ENCODE assay signal across 23 mouse cellular contexts in the genomic region with DNA sequence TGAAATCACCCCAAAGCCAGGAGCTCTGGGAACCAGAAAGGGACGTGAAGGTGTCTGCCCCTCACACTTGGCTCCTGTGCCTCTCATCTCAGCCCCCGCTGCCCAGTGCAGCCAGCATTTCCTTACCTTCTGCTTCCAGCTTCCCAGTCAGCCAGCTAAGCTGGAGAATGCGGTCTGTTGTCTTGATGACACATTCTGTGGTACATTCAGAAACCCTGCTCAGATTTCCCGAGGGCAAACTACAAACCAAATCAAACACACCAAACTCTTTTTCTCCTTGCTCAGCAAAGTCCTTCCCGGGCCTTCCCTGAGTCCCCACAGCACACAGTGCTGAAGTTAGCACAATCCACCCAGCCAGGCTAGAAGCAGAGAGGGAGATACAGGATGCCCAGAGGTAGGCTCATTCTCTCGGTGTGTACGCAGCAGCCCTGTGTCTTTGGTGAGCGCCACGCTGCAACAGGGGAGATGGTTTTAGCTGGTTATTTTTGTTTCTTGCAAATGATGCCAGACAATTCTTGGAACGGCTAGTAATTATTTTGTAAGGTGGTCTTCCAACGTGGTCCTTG. TPM values are rescaled to one million over a fixed set of nuclear protein-coding genes. Genes with fewer than 3 reads are reported as not detected.
DNase-seq lines count a peak whose midpoint lies in the region; ATAC-seq and TF ChIP-seq lines count a peak whose summit lies in the region.
"Had no signal": no experiment of that assay in that cellular context is flagged by ENCODE, and none has a peak within 500 bp of the region (broad histone marks: within the 10 kb centered on the region; RNA-seq: fewer than 3 reads in every experiment).

No protein-coding gene starts in this region.

- no peak overlapping the region for H3K9ac ChIP-seq in hindbrain, embryonic 14.5 days
- no peak overlapping the region for H3K9ac ChIP-seq in hindbrain, embryonic 11.5 days (ENCODE audit: low read depth, low read length)
- H3K9ac ChIP-seq: forebrain, embryonic 13.5 days; heart, embryonic 12.5 days; midbrain, embryonic 13.5 days; stomach, embryonic 15.5 days had no signal

- peaks cover 5% of the 10 kb centered on the region for H3K36me3 ChIP-seq in hindbrain, embryonic 14.5 days (replicated peaks; ENCODE audit: control insufficient read depth, insufficient read depth)
- no peaks in the 10 kb centered on the region for H3K36me3 ChIP-seq in hindbrain, embryonic 11.5 days (ENCODE audit: control insufficient read depth, insufficient read depth, low read length)
- H3K36me3 ChIP-seq in C2C12 (ENCODE audit: control insufficient read depth, insufficient read depth), result peaks cover 19% of the 10 kb centered on the region

- no peaks in the 10 kb centered on the region for H3K79me3 ChIP-seq in C2C12 (ENCODE audit: low read depth)

- no peak overlapping the region for H3K4me3 ChIP-seq in cerebellum, adult 2 months (replicated peaks; ENCODE audit: insufficient read depth, low read depth, low read length)
- no peak overlapping the region for H3K4me3 ChIP-seq in hindbrain, embryonic 14.5 days (replicated peaks; ENCODE audit: low read length)
- H3K4me3 ChIP-seq in hindbrain, embryonic 11.5 days (ENCODE audit: low read depth, low read length), result no peak overlapping the region
- H3K4me3 ChIP-seq in C2C12 (ENCODE audit: insufficient read depth, poor library complexity, severe bottlenecking), result no peak overlapping the region
- no peak overlapping the region for H3K4me3 ChIP-seq in embryonic fibroblast, embryonic 13.5 days (ENCODE audit: insufficient read depth, low read length)
- H3K4me3 ChIP-seq: forebrain, embryonic 13.5 days; heart, embryonic 12.5 days; midbrain, embryonic 13.5 days; stomach, embryonic 15.5 days had no signal

- TF ChIP-seq CTCF in cerebellum, adult 2 months (IDR thresholded peaks at IDR 0.05; ENCODE audit: borderline replicate concordance, insufficient read depth, low read depth, low read length), result no peak
- TF ChIP-seq CTCF in C2C12 (IDR thresholded peaks at IDR 0.05; ENCODE audit: control insufficient read depth, insufficient read depth, insufficient read length), result no peak
- no peak for TF ChIP-seq CTCF in embryonic fibroblast, embryonic 13.5 days (IDR thresholded peaks at IDR 0.05; ENCODE audit: borderline replicate concordance, insufficient read depth, low read length)

- no peak overlapping the region for H3K4me2 ChIP-seq in hindbrain, embryonic 14.5 days (replicated peaks)
- no peak overlapping the region for H3K4me2 ChIP-seq in hindbrain, embryonic 11.5 days (replicated peaks; ENCODE audit: low read depth, low read length)
- H3K4me2 ChIP-seq: forebrain, embryonic 13.5 days; heart, embryonic 12.5 days; liver, embryonic 11.5 days; midbrain, embryonic 13.5 days; stomach, embryonic 15.5 days had no signal

- no peak for ATAC-seq in hindbrain, embryonic 14.5 days (ENCODE audit: low FRiP score)
- ATAC-seq in hindbrain, embryonic 11.5 days (ENCODE audit: low FRiP score), result no peak
- ATAC-seq: forebrain, embryonic 13.5 days; midbrain, embryonic 13.5 days had no signal

- peaks cover 11% of the 10 kb centered on the region; the same call in 1 of the 2 replicates for H3K4me1 ChIP-seq in cerebellum, adult 2 months (ENCODE audit: control insufficient read depth, insufficient read depth, low read length)
- peaks cover 5% of the 10 kb centered on the region; the same call in 1 of the 2 replicates for H3K4me1 ChIP-seq in hindbrain, embryonic 14.5 days (replicated peaks; ENCODE audit: control insufficient read depth, insufficient read depth, low read length)
- no peaks in the 10 kb centered on the region for H3K4me1 ChIP-seq in hindbrain, embryonic 11.5 days (replicated peaks; ENCODE audit: control insufficient read depth, insufficient read depth, low read length)
- no peaks in the 10 kb centered on the region for H3K4me1 ChIP-seq in embryonic fibroblast, embryonic 13.5 days (ENCODE audit: control insufficient read depth, insufficient read depth, low read length)
- H3K4me1 ChIP-seq: forebrain, embryonic 13.5 days; heart, embryonic 12.5 days; midbrain, embryonic 13.5 days; stomach, embryonic 15.5 days had no signal

- H3ac ChIP-seq in C2C12 (ENCODE audit: control insufficient read depth, insufficient read length, low read depth), result peak overlapping the region; percentile 19

- 30% methylated on average over 11 of the region's 11 CpGs for WGBS in cerebellum, adult 2 months
- WGBS in hindbrain, embryonic 14.5 days, result 86% methylated on average over 11 of the region's 11 CpGs
- WGBS in hindbrain, embryonic 11.5 days, result 86% methylated on average over 11 of the region's 11 CpGs

- peak; percentile 52 to 62 for DNase-seq in cerebellum, postnatal 10 days
- no peak for DNase-seq in cerebellum, adult 2 months
- DNase-seq in hindbrain, embryonic 14.5 days (ENCODE audit: low spot score), result no peak
- no peak for DNase-seq in hindbrain, embryonic 11.5 days (ENCODE audit: low spot score)
- DNase-seq in T-cell, adult 2 months (ENCODE audit: low spot score), result no peak
- no peak for DNase-seq in thymus, postnatal 25 days
- DNase-seq: adrenal gland, adult 2 months; cerebellum, adult 9-11 months; heart, postnatal 14 days; kidney, adult 8-10 months; kidney, postnatal 25 days; lung, adult 18-20 months; lung, postnatal 14 days; right cerebral cortex, postnatal 25 days; thymus, adult 2 months had no signal

- no peaks in the 10 kb centered on the region for H3K79me2 ChIP-seq in C2C12 (ENCODE audit: control insufficient read depth, insufficient read depth)

- H3K9me3 ChIP-seq in hindbrain, embryonic 14.5 days (ENCODE audit: control insufficient read depth, low read length), result no peaks in the 10 kb centered on the region
- H3K9me3 ChIP-seq in hindbrain, embryonic 11.5 days (ENCODE audit: control insufficient read depth, low read length), result no peaks in the 10 kb centered on the region
- H3K9me3 ChIP-seq: forebrain, embryonic 13.5 days; heart, embryonic 12.5 days; midbrain, embryonic 13.5 days; stomach, embryonic 15.5 days had no signal

- no peak overlapping the region for H3K27ac ChIP-seq in cerebellum, adult 2 months (ENCODE audit: insufficient read depth, low read length)
- peak overlapping the region; percentile 12; the same call in 1 of the 2 replicates for H3K27ac ChIP-seq in hindbrain, embryonic 14.5 days
- no peak overlapping the region for H3K27ac ChIP-seq in hindbrain, embryonic 11.5 days (ENCODE audit: low read depth, low read length)
- peak overlapping the region; percentile 16; the same call in 1 of the 2 replicates for H3K27ac ChIP-seq in embryonic fibroblast, embryonic 13.5 days (ENCODE audit: insufficient read depth, low read length)
- H3K27ac ChIP-seq: forebrain, embryonic 13.5 days; midbrain, embryonic 13.5 days; stomach, embryonic 15.5 days had no signal

- no peaks in the 10 kb centered on the region for H3K27me3 ChIP-seq in cerebellum, adult 2 months (ENCODE audit: control insufficient read depth, insufficient read depth, low read length)
- no peaks in the 10 kb centered on the region for H3K27me3 ChIP-seq in hindbrain, embryonic 14.5 days (ENCODE audit: control insufficient read depth, insufficient read depth, low read length)
- no peaks in the 10 kb centered on the region for H3K27me3 ChIP-seq in hindbrain, embryonic 11.5 days (ENCODE audit: control insufficient read depth, insufficient read depth, low read length)
- no peaks in the 10 kb centered on the region for H3K27me3 ChIP-seq in C2C12 (ENCODE audit: control insufficient read depth, insufficient read depth, insufficient read length)
- H3K27me3 ChIP-seq: CH12.LX; forebrain, embryonic 13.5 days; heart, embryonic 12.5 days; midbrain, embryonic 13.5 days; stomach, embryonic 15.5 days had no signal

- no peak for TF ChIP-seq POLR2A in cerebellum, adult 2 months (IDR thresholded peaks at IDR 0.05; ENCODE audit: borderline replicate concordance, insufficient read depth, low read length)
- TF ChIP-seq POLR2A in embryonic fibroblast, embryonic 13.5 days (IDR thresholded peaks at IDR 0.05; ENCODE audit: low read depth, low read length), result no peak

TF ChIP-seq in C2C12, 6 proteins besides CTCF, POLR2A, EP300 and RAD21:
- no peak for TF ChIP-seq MYOG (IDR thresholded peaks at IDR 0.05; ENCODE audit: control insufficient read depth, extremely low read depth, insufficient read length)
- peak; percentile 6 for TF ChIP-seq FOSL1 (IDR thresholded peaks at IDR 0.05; ENCODE audit: insufficient read depth, low read length, poor library complexity, severe bottlenecking)

RNA-seq across cellular contexts. Expression of gene Olfml2b, which starts 20.4 kb away (rescaled TPM):
- 3.1 and 3.8 TPM in 2 replicates for polyA plus RNA-seq in cerebellum, adult 2 months (2012; rRNA removed)
- polyA plus RNA-seq in hindbrain, embryonic 14.5 days (2014; fragmentation: Nextera tagmentation; extraction: Ambion mirVana), result 5.2 and 5.7 TPM in 2 replicates
- 4.5 and 6.7 TPM in 2 replicates for polyA plus RNA-seq in hindbrain, embryonic 11.5 days (2014; fragmentation: Nextera tagmentation; extraction: Ambion mirVana)
- polyA plus RNA-seq in C2C12 (2012; fragmentation: generic; extraction: Trizol), result 15.0 TPM
- 59.1 and 62.1 TPM in 2 replicates for polyA plus RNA-seq in embryonic fibroblast, embryonic 13.5 days (2011; ENCODE audit: insufficient read length, low read depth, missing spikeins)

Comparison
In these comparisons a context has a peak if more than half of its experiments do, and no peak if none do; other contexts are left out.
1. DNase-seq: peak in cerebellum, postnatal 10 days (2 of 2); none in cerebellum, adult 2 months (0 of 2), hindbrain, embryonic 14.5 days (single experiment), hindbrain, embryonic 11.5 days (single experiment), T-cell, adult 2 months (single experiment) and thymus, postnatal 25 days (single experiment).
2. H3K27ac ChIP-seq: peak in hindbrain, embryonic 14.5 days (single experiment) and embryonic fibroblast, embryonic 13.5 days (single experiment); none in cerebellum, adult 2 months (single experiment) and hindbrain, embryonic 11.5 days (single experiment).